Mouse (Mus musculus): ENCODE measurements around the gene Vezf1. TPM values are rescaled to one million over a fixed set of nuclear protein-coding genes. Genes with fewer than 3 reads are reported as not detected.
"Not testable (repeated sequence)": the region's sequence is repeated elsewhere in the genome, so short reads cannot be mapped to it uniquely, and the experiment has no call there.

The Vezf1 gene
- polyA plus RNA-seq, 1 experiment from 2014 or later, result 70.1 TPM

- no peak overlapping the region for H3K9ac ChIP-seq (replicated peaks)
- peaks cover 5% of the 10 kb centered on the region for H3K36me3 ChIP-seq
- H3K27me3 ChIP-seq, result no peaks in the 10 kb centered on the region
- H3K4me3 ChIP-seq (replicated peaks), result no peak overlapping the region
- H3K4me1 ChIP-seq (replicated peaks), result peaks cover 19% of the 10 kb centered on the region
- H3K4me2 ChIP-seq (replicated peaks), result no peak overlapping the region
- no peaks in the 10 kb centered on the region for H3K9me3 ChIP-seq
- no peak for ATAC-seq
- no peak overlapping the region for H3K27ac ChIP-seq
These were observed 23.8 kb upstream of the Vezf1 start for GRCm38 (mm10) chr11:88044314-88044713.

- H3K9me3 ChIP-seq, H3K27me3 ChIP-seq: not testable (repeated sequence)
These were observed 22.9 kb upstream of the Vezf1 start for GRCm38 (mm10) chr11:88045159-88045558.

GRCm38 (mm10) chr11:88045878-88046277 lies 22.2 kb upstream of the Vezf1 start:
- ATAC-seq, result no peak
- H3K36me3 ChIP-seq, result peaks cover 16% of the 10 kb centered on the region
- no peak overlapping the region for H3K27ac ChIP-seq
- peak overlapping the region; percentile 96; the same call in 1 of the 2 replicates for H3K4me3 ChIP-seq (replicated peaks)
- H3K9me3 ChIP-seq, result no peaks in the 10 kb centered on the region
- no peak overlapping the region for H3K9ac ChIP-seq (replicated peaks)
- WGBS, result 96% methylated on average over 4 of the region's 4 CpGs
- no peaks in the 10 kb centered on the region for H3K27me3 ChIP-seq
- H3K4me2 ChIP-seq (replicated peaks), result peak overlapping the region; percentile 71
- H3K4me1 ChIP-seq (replicated peaks), result peaks cover 34% of the 10 kb centered on the region

More at GRCm38 (mm10) chr11:88045159-88045558, 22.9 kb upstream of the Vezf1 start:
- H3K27ac ChIP-seq; H3K4me2 ChIP-seq (replicated peaks); H3K4me3 ChIP-seq (replicated peaks); H3K9ac ChIP-seq (replicated peaks); ATAC-seq: not testable (repeated sequence)
- H3K36me3 ChIP-seq, result peaks cover 13% of the 10 kb centered on the region
- 96% methylated on average over 3 of the region's 3 CpGs for WGBS
- H3K4me1 ChIP-seq (replicated peaks), result peaks cover 27% of the 10 kb centered on the region

- WGBS, result 60% methylated on average over 17 of the region's 17 CpGs
- no peaks in the 10 kb centered on the region for H3K27me3 ChIP-seq
- peak; percentile 25; the same call in 1 of the 2 replicates for ATAC-seq
- peaks cover 38% of the 10 kb centered on the region for H3K4me1 ChIP-seq (replicated peaks)
- H3K4me2 ChIP-seq (replicated peaks), result peak overlapping the region; percentile 71
- H3K4me3 ChIP-seq (replicated peaks), result peak overlapping the region; percentile 96
- H3K36me3 ChIP-seq, result peaks cover 19% of the 10 kb centered on the region
- H3K9ac ChIP-seq (replicated peaks), result peak overlapping the region; percentile 61
- peak overlapping the region; percentile 99 for H3K27ac ChIP-seq
- no peaks in the 10 kb centered on the region for H3K9me3 ChIP-seq
These were observed 21.6 kb upstream of the Vezf1 start for GRCm38 (mm10) chr11:88046323-88046937.

GRCm38 (mm10) chr11:88046944-88047794 lies 20.9 kb upstream of the Vezf1 start, which contains the start of gene Srsf1:
Gene Srsf1 (plus strand): TSS chr11:88047373.
- WGBS, result under 1% methylated on average over 60 of the region's 60 CpGs
- peaks cover 19% of the 10 kb centered on the region for H3K36me3 ChIP-seq
- H3K4me3 ChIP-seq (replicated peaks), result peak within 1 kb of the TSS; percentile 96
- peak within 1 kb of the TSS; percentile 90 for H3K4me2 ChIP-seq (replicated peaks)
- H3K9me3 ChIP-seq, result no peaks in the 10 kb centered on the region
- peak; percentile 92 for ATAC-seq
- H3K4me1 ChIP-seq (replicated peaks), result peaks cover 41% of the 10 kb centered on the region
- peak within 1 kb of the TSS; percentile 99 for H3K9ac ChIP-seq (replicated peaks)
- H3K27me3 ChIP-seq, result no peaks in the 10 kb centered on the region
- H3K27ac ChIP-seq, result peak within 1 kb of the TSS; percentile 99

GRCm38 (mm10) chr11:88047871-88048531 lies 20.1 kb upstream of the Vezf1 start:
- Histone ChIP-seq H3K9me3 (no peaks in the 10 kb centered on the region), H3K4me3 (replicated peaks) (peak overlapping the region; percentile 96), H3K27me3 (no peaks in the 10 kb centered on the region), H3K4me1 (replicated peaks) (peaks cover 48% of the 10 kb centered on the region), H3K9ac (replicated peaks) (peak overlapping the region; percentile 99), H3K36me3 (peaks cover 19% of the 10 kb centered on the region), H3K27ac (peak overlapping the region; percentile 99), H3K4me2 (replicated peaks) (peak overlapping the region; percentile 90)
- peak; percentile 86 for ATAC-seq
- WGBS, result under 1% methylated on average over 64 of the region's 76 CpGs

GRCm38 (mm10) chr11:88048961-88049670 lies 19.0 kb upstream of the Vezf1 start:
- Histone ChIP-seq H3K4me1 (replicated peaks) (peaks cover 48% of the 10 kb centered on the region), H3K27me3 (no peaks in the 10 kb centered on the region), H3K9ac (replicated peaks) (peak overlapping the region; percentile 99), H3K4me3 (replicated peaks) (peak overlapping the region; percentile 96), H3K9me3 (no peaks in the 10 kb centered on the region), H3K27ac (no peak overlapping the region), H3K36me3 (peaks cover 19% of the 10 kb centered on the region), H3K4me2 (replicated peaks) (peak overlapping the region; percentile 90)
- WGBS, result 22% methylated on average over 26 of the region's 26 CpGs
- ATAC-seq, result no peak

- peaks cover 19% of the 10 kb centered on the region for H3K36me3 ChIP-seq
- no peak for ATAC-seq
- H3K4me3 ChIP-seq (replicated peaks), result peak overlapping the region; percentile 96
- no peaks in the 10 kb centered on the region for H3K9me3 ChIP-seq
- no peaks in the 10 kb centered on the region for H3K27me3 ChIP-seq
- no peak overlapping the region for H3K27ac ChIP-seq
- peak overlapping the region; percentile 90 for H3K4me2 ChIP-seq (replicated peaks)
- peak overlapping the region; percentile 99; the same call in 1 of the 2 replicates for H3K9ac ChIP-seq (replicated peaks)
- H3K4me1 ChIP-seq (replicated peaks), result peaks cover 48% of the 10 kb centered on the region
These were observed 18.3 kb upstream of the Vezf1 start for GRCm38 (mm10) chr11:88049732-88050131.

- Histone ChIP-seq H3K4me1 (replicated peaks) (peaks cover 36% of the 10 kb centered on the region), H3K27ac (no peak overlapping the region), H3K4me2 (replicated peaks) (no peak overlapping the region), H3K36me3 (peaks cover 19% of the 10 kb centered on the region), H3K4me3 (replicated peaks) (no peak overlapping the region), H3K9ac (replicated peaks) (no peak overlapping the region), H3K27me3 (no peaks in the 10 kb centered on the region), H3K9me3 (no peaks in the 10 kb centered on the region)
- ATAC-seq, result no peak
- 78% methylated on average over 4 of the region's 4 CpGs for WGBS
These were observed 15.4 kb upstream of the Vezf1 start for GRCm38 (mm10) chr11:88052638-88053037.

- 60% methylated on average over 3 of the region's 3 CpGs for WGBS
- Histone ChIP-seq H3K4me1 (replicated peaks) (peaks cover 35% of the 10 kb centered on the region), H3K9me3 (no peaks in the 10 kb centered on the region), H3K4me3 (replicated peaks) (no peak overlapping the region), H3K9ac (replicated peaks) (no peak overlapping the region), H3K4me2 (replicated peaks) (no peak overlapping the region), H3K36me3 (peaks cover 19% of the 10 kb centered on the region), H3K27me3 (no peaks in the 10 kb centered on the region), H3K27ac (no peak overlapping the region)
- no peak for ATAC-seq
These were observed 14.3 kb upstream of the Vezf1 start for GRCm38 (mm10) chr11:88053821-88054220.

- peaks cover 27% of the 10 kb centered on the region for H3K4me1 ChIP-seq (replicated peaks)
- H3K4me3 ChIP-seq (replicated peaks), result no peak overlapping the region
- peaks cover 12% of the 10 kb centered on the region; the same call in 1 of the 2 replicates for H3K36me3 ChIP-seq
- peak; percentile 45; the same call in 1 of the 2 replicates for ATAC-seq
- no peaks in the 10 kb centered on the region for H3K27me3 ChIP-seq
- H3K4me2 ChIP-seq (replicated peaks), result no peak overlapping the region
- no peak overlapping the region for H3K9ac ChIP-seq (replicated peaks)
- no peaks in the 10 kb centered on the region for H3K9me3 ChIP-seq
- no peak overlapping the region for H3K27ac ChIP-seq
- 85% methylated on average over 1 of the region's 1 CpGs for WGBS
These were observed 13.5 kb upstream of the Vezf1 start for GRCm38 (mm10) chr11:88054589-88054988.
